Mouse (Mus musculus): ENCODE measurements at regions not wholly inside any gene's neighbourhood (a gene's known extent, or its start where the extent isn't known, plus 50 kb on each side); places are given as distances from the start of the nearest gene placed in this dataset.
"Not testable (repeated sequence)": the region's sequence is repeated elsewhere in the genome, so short reads cannot be mapped to it uniquely, and the experiment has no call there.

DNA sequence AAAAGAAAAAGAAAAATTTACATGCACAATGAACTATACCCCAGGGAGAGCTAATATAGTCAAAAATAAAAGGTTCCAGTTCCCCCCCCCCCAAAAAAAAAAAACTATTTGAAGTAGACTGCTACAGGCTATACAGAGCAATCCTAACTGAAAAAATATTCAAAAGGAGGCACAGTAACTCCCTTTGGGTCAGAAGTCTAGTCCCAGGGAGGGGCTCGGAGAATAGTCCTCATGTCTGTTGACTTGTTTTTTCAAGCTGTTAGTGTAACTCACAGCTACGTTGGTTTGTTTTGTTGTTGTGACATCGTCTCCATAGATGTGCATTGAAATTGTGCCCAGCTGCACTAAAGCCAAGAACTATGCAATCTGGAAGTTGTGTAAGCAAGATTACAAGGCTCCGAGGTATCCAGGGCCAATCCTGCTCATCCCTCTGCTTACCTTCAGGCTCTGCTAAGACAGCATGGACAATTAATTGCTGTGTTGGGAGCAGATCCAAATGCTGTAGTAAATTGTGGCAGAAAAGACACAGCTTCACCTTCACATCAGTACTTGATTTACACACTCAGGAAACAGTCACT is 137.2 kb upstream of the Pnpt1 start:
- DNase-seq (ENCODE audit: low spot score) (peak; percentile 35), ATAC-seq (peak; percentile 42; the same call in 1 of the 2 replicates)
- Histone ChIP-seq H3K27ac (ENCODE audit: low read depth, low read length) (no peak overlapping the region), H3K4me3 (ENCODE audit: low read depth, low read length) (no peak overlapping the region), H3K27me3 (replicated peaks; ENCODE audit: control insufficient read depth, insufficient read depth, low read length) (no peaks in the 10 kb centered on the region), H3K4me1 (ENCODE audit: control insufficient read depth, insufficient read depth, low read length) (no peaks in the 10 kb centered on the region), H3K9me3 (replicated peaks; ENCODE audit: control insufficient read depth, low read length) (no peaks in the 10 kb centered on the region), H3K9ac (ENCODE audit: low read length) (no peak overlapping the region), H3K36me3 (ENCODE audit: control insufficient read depth, insufficient read depth, low read length) (no peaks in the 10 kb centered on the region), H3K4me2 (ENCODE audit: low read length) (no peak overlapping the region)
- 74% methylated on average over 4 of the region's 4 CpGs for WGBS

DNA sequence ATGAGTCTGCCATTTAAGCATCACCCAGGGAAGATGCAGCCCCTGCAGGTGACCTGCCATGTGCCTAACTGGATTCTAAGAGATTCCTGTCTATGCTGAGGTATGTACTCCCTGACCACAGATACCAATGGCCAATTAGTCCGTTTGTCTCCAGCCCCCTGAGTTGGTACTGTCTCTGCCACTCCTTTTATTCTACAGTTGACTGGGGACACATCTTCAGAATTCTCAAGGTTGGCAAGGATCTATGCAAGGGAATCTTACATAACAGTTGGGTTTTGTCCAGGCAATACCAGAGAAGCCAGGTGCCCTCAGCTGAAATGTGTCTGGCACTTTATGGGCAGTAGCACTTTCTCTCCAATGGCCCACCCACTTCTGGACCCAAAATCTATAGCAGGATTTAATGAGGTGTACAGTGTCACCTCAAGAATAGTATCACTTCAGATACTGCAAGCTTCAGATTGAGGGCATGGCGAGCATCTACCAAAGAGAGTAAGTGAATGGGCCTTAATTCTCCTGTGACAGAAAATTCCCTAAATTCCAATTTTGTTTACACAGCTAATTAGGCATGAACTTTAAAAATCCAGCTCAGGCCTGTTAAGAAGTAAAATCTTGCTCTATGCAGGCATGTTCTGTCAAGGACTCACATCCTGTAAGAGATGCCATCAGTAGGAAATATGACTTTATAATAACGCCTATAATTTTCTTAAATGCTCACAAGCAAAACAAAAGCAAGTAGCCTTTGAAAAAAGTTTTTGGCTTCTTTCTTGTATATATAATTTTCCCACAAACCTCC is 132.0 kb upstream of the Pnpt1 start:
- H3K4me2 ChIP-seq (ENCODE audit: low read length), result no peak overlapping the region
- no peak overlapping the region for H3K27ac ChIP-seq (ENCODE audit: low read depth, low read length)
- H3K27me3 ChIP-seq (replicated peaks; ENCODE audit: control insufficient read depth, insufficient read depth, low read length), result no peaks in the 10 kb centered on the region
- WGBS, result 72% methylated on average over 3 of the region's 3 CpGs
- H3K9ac ChIP-seq (ENCODE audit: low read length), result no peak overlapping the region
- H3K4me1 ChIP-seq (ENCODE audit: control insufficient read depth, insufficient read depth, low read length), result no peaks in the 10 kb centered on the region
- no peak overlapping the region for H3K4me3 ChIP-seq (ENCODE audit: low read depth, low read length)
- no peak for ATAC-seq
- H3K36me3 ChIP-seq (ENCODE audit: control insufficient read depth, insufficient read depth, low read length), result no peaks in the 10 kb centered on the region
- DNase-seq (ENCODE audit: low spot score), result no peak
- H3K9me3 ChIP-seq (replicated peaks; ENCODE audit: control insufficient read depth, low read length), result no peaks in the 10 kb centered on the region

- H3K4me3 ChIP-seq (ENCODE audit: low read depth, low read length), result no peak overlapping the region
- no peaks in the 10 kb centered on the region for H3K27me3 ChIP-seq (replicated peaks; ENCODE audit: control insufficient read depth, insufficient read depth, low read length)
- no peaks in the 10 kb centered on the region for H3K9me3 ChIP-seq (replicated peaks; ENCODE audit: control insufficient read depth, low read length)
- DNase-seq (ENCODE audit: low spot score), result no peak
- no peak for ATAC-seq
- no peak overlapping the region for H3K9ac ChIP-seq (ENCODE audit: low read length)
- H3K36me3 ChIP-seq (ENCODE audit: control insufficient read depth, insufficient read depth, low read length), result no peaks in the 10 kb centered on the region
- H3K4me1 ChIP-seq (ENCODE audit: control insufficient read depth, insufficient read depth, low read length), result no peaks in the 10 kb centered on the region
- H3K4me2 ChIP-seq (ENCODE audit: low read length), result no peak overlapping the region
- 61% methylated on average over 1 of the region's 1 CpGs for WGBS
- no peak overlapping the region for H3K27ac ChIP-seq (ENCODE audit: low read depth, low read length)
These were observed 131.3 kb upstream of the Pnpt1 start for GRCm38 (mm10) chr11:28999196-28999595.

DNA sequence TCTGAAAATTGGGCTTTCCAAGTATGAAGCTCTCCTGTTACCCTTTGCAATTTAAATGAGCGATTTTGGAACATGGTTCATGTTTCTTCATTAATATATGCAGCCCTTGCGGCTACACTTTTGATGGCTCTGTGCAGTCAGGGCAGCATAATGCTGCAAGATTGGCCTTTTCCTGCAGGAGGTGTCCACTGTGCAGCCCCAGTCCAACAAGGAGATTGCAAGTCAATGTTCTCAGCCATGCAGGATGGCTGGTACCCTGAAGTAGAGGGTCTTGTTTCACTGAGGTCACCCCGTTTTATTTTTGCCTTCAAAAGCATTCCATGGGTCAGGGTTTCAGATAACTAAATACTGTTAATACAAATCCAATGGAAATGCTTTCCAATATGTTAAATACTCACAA is 130.9 kb upstream of the Pnpt1 start:
- 76% methylated on average over 3 of the region's 3 CpGs for whole genome bisulfite sequencing
- Histone ChIP-seq H3K27ac (ENCODE audit: low read depth, low read length) (no peak overlapping the region), H3K4me3 (ENCODE audit: low read depth, low read length) (no peak overlapping the region), H3K4me2 (ENCODE audit: low read length) (no peak overlapping the region), H3K9ac (ENCODE audit: low read length) (no peak overlapping the region), H3K36me3 (ENCODE audit: control insufficient read depth, insufficient read depth, low read length) (no peaks in the 10 kb centered on the region), H3K9me3 (replicated peaks; ENCODE audit: control insufficient read depth, low read length) (no peaks in the 10 kb centered on the region), H3K27me3 (replicated peaks; ENCODE audit: control insufficient read depth, insufficient read depth, low read length) (no peaks in the 10 kb centered on the region), H3K4me1 (ENCODE audit: control insufficient read depth, insufficient read depth, low read length) (no peaks in the 10 kb centered on the region)
- no peak for ATAC-seq
- DNase-seq (ENCODE audit: low spot score), result no peak

- no peak for ATAC-seq
- Histone ChIP-seq H3K27me3 (replicated peaks; ENCODE audit: control insufficient read depth, insufficient read depth, low read length) (no peaks in the 10 kb centered on the region), H3K9ac (ENCODE audit: low read length) (no peak overlapping the region), H3K36me3 (ENCODE audit: control insufficient read depth, insufficient read depth, low read length) (no peaks in the 10 kb centered on the region), H3K4me1 (ENCODE audit: control insufficient read depth, insufficient read depth, low read length) (no peaks in the 10 kb centered on the region), H3K27ac (ENCODE audit: low read depth, low read length) (no peak overlapping the region), H3K4me3 (ENCODE audit: low read depth, low read length) (no peak overlapping the region), H3K4me2 (ENCODE audit: low read length) (no peak overlapping the region), H3K9me3 (replicated peaks; ENCODE audit: control insufficient read depth, low read length) (no peaks in the 10 kb centered on the region)
- 97% methylated on average over 2 of the region's 2 CpGs for WGBS
- DNase-seq (ENCODE audit: low spot score), result no peak
These were observed 130.3 kb upstream of the Pnpt1 start for GRCm38 (mm10) chr11:29000212-29000611.

DNA sequence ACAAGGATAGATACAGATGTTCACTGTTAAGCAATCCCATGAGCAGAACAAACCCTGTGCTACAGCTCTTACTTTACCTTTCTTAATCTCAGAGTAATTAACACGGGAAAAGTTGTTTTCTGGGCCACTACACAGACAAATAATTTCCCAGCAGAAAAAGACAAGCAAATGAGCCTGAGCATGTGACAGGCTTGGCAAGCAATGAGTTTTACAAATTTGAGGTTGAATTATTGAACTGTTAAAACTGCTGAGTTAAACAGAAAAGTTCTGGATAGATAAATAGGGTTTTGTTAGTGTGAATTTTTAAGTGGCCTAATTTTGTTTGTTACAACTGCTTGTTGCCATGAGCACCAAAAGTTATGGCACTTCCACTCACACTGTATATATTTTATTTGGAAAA is 113.1 kb upstream of the Pnpt1 start:
- H3K4me2 ChIP-seq (ENCODE audit: low read length), result no peak overlapping the region
- no peaks in the 10 kb centered on the region for H3K36me3 ChIP-seq (ENCODE audit: control insufficient read depth, insufficient read depth, low read length)
- no peaks in the 10 kb centered on the region for H3K27me3 ChIP-seq (replicated peaks; ENCODE audit: control insufficient read depth, insufficient read depth, low read length)
- no peaks in the 10 kb centered on the region for H3K9me3 ChIP-seq (replicated peaks; ENCODE audit: control insufficient read depth, low read length)
- no peak overlapping the region for H3K27ac ChIP-seq (ENCODE audit: low read depth, low read length)
- ATAC-seq, result no peak
- H3K4me1 ChIP-seq (ENCODE audit: control insufficient read depth, insufficient read depth, low read length), result no peaks in the 10 kb centered on the region
- H3K4me3 ChIP-seq (ENCODE audit: low read depth, low read length), result no peak overlapping the region
- peak; percentile 3 for DNase-seq (ENCODE audit: low spot score)
- 10% methylated on average over 1 of the region's 1 CpGs for WGBS
- no peak overlapping the region for H3K9ac ChIP-seq (ENCODE audit: low read length)

- Histone ChIP-seq H3K27ac (ENCODE audit: low read depth, low read length) (no peak overlapping the region), H3K4me1 (ENCODE audit: control insufficient read depth, insufficient read depth, low read length) (no peaks in the 10 kb centered on the region), H3K9me3 (replicated peaks; ENCODE audit: control insufficient read depth, low read length) (no peaks in the 10 kb centered on the region), H3K27me3 (replicated peaks; ENCODE audit: control insufficient read depth, insufficient read depth, low read length) (no peaks in the 10 kb centered on the region), H3K4me3 (ENCODE audit: low read depth, low read length) (no peak overlapping the region), H3K36me3 (ENCODE audit: control insufficient read depth, insufficient read depth, low read length) (no peaks in the 10 kb centered on the region), H3K9ac (ENCODE audit: low read length) (no peak overlapping the region), H3K4me2 (ENCODE audit: low read length) (no peak overlapping the region)
- no peak for ATAC-seq
- DNase-seq (ENCODE audit: low spot score), result peak; percentile 20
These were observed 89.7 kb upstream of the Pnpt1 start for GRCm38 (mm10) chr11:29040817-29041216.

- H3K4me3 ChIP-seq (ENCODE audit: low read depth, low read length); H3K4me2 ChIP-seq (ENCODE audit: low read length); H3K27ac ChIP-seq (ENCODE audit: low read depth, low read length); DNase-seq (ENCODE audit: low spot score); H3K27me3 ChIP-seq (replicated peaks; ENCODE audit: control insufficient read depth, insufficient read depth, low read length); ATAC-seq; H3K9me3 ChIP-seq (replicated peaks; ENCODE audit: control insufficient read depth, low read length); H3K36me3 ChIP-seq (ENCODE audit: control insufficient read depth, insufficient read depth, low read length); H3K4me1 ChIP-seq (ENCODE audit: control insufficient read depth, insufficient read depth, low read length); H3K9ac ChIP-seq (ENCODE audit: low read length): not testable (repeated sequence)
- 20% methylated on average over 1 of the region's 1 CpGs for WGBS
These were observed 82.4 kb upstream of the Pnpt1 start for GRCm38 (mm10) chr11:29047985-29048610.

DNA sequence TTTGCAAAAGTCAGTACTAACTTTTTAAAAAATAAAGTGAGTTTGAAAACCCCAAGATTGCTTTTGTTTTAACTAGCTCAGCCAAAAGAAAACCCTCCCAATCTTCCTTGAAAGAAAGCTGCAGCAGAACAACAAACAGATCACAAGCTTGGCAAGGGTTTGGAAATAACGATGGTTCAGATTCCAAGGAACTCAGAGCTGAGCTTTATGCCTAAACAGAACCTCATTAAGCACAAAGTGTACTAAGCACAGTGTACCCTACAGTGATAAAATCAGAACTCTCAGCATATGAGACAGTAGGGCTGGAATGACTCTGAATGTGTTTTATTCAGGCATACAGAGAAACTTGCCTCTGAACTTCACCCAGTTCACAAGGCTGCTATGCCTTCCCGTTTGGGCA is 77.9 kb upstream of the Pnpt1 start:
- H3K4me1 ChIP-seq (ENCODE audit: control insufficient read depth, insufficient read depth, low read length), result no peaks in the 10 kb centered on the region
- WGBS, result 29% methylated on average over 2 of the region's 2 CpGs
- H3K27me3 ChIP-seq (replicated peaks; ENCODE audit: control insufficient read depth, insufficient read depth, low read length), result no peaks in the 10 kb centered on the region
- ATAC-seq (no peak), DNase-seq (ENCODE audit: low spot score) (no peak)
- H3K4me3 ChIP-seq (ENCODE audit: low read depth, low read length), result no peak overlapping the region
- no peak overlapping the region for H3K27ac ChIP-seq (ENCODE audit: low read depth, low read length)
- H3K9me3 ChIP-seq (replicated peaks; ENCODE audit: control insufficient read depth, low read length), result no peaks in the 10 kb centered on the region
- no peak overlapping the region for H3K9ac ChIP-seq (ENCODE audit: low read length)
- no peak overlapping the region for H3K4me2 ChIP-seq (ENCODE audit: low read length)
- H3K36me3 ChIP-seq (ENCODE audit: control insufficient read depth, insufficient read depth, low read length), result no peaks in the 10 kb centered on the region
